Comparison of ENCODE assay signal across 8 mouse cellular contexts in the genomic region with DNA sequence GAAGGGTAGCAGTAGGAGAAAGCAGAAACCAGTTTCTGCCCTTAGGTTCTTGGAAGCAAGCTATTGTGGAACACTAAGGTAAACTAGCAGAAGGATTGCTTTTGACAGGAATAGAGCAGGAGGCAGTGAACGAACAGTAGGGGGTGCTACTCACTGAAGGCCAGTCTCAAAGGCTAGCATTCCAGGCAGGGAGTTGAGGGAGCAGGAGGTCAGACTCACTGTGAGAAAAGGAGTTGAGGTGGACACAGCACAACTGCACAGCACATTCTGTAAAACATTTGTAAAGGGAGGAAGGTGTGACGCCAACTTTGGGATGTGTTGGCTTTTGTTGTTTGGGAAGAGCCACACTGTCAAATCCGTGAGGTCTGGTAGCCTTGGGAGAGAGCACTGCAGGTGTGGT. TPM values are rescaled to one million over a fixed set of nuclear protein-coding genes. Genes with fewer than 3 reads are reported as not detected.
DNase-seq lines count a peak whose midpoint lies in the region; ATAC-seq and TF ChIP-seq lines count a peak whose summit lies in the region.

No protein-coding gene starts in this region.

- no peak for ATAC-seq in forebrain, embryonic 15.5 days (replicated peaks)
- no peak for ATAC-seq in hindbrain, postnatal 0 days
- no peak for ATAC-seq in liver, postnatal 0 days

- H3K27ac ChIP-seq in forebrain, embryonic 10.5 days = no peak overlapping the region
- no peak overlapping the region for H3K27ac ChIP-seq in forebrain, embryonic 15.5 days (replicated peaks)
- H3K27ac ChIP-seq in bone marrow, adult 2 months (ENCODE audit: control insufficient read depth, insufficient read depth, low read depth, low read length, poor library complexity) = no peak overlapping the region
- no peak overlapping the region for H3K27ac ChIP-seq in embryonic fibroblast, embryonic 13.5 days (ENCODE audit: insufficient read depth, low read length)
- no peak overlapping the region for H3K27ac ChIP-seq in hindbrain, postnatal 0 days
- peak overlapping the region; percentile 7; the same call in 1 of the 2 replicates for H3K27ac ChIP-seq in liver, postnatal 0 days (ENCODE audit: low read depth)

- peak; percentile 71 for TF ChIP-seq CTCF in bone marrow, adult 2 months (IDR thresholded peaks at IDR 0.05; ENCODE audit: control insufficient read depth, insufficient read depth, low read length)
- TF ChIP-seq CTCF in embryonic fibroblast, embryonic 13.5 days (IDR thresholded peaks at IDR 0.05; ENCODE audit: borderline replicate concordance, insufficient read depth, low read length) = peak; percentile 69; the same call in 1 of the 2 replicates
- peak; percentile 78 for TF ChIP-seq CTCF in hindbrain, postnatal 0 days (IDR thresholded peaks at IDR 0.05; ENCODE audit: low read depth)
- TF ChIP-seq CTCF in liver, postnatal 0 days (IDR thresholded peaks at IDR 0.05; ENCODE audit: low read depth) = peak; percentile 85

- no peak overlapping the region for H3K4me3 ChIP-seq in forebrain, embryonic 10.5 days
- H3K4me3 ChIP-seq in forebrain, embryonic 15.5 days = no peak overlapping the region
- H3K4me3 ChIP-seq in bone marrow, adult 2 months (replicated peaks; ENCODE audit: control insufficient read depth, low read depth, low read length) = no peak overlapping the region
- H3K4me3 ChIP-seq in embryonic fibroblast, embryonic 13.5 days (ENCODE audit: insufficient read depth, low read length) = no peak overlapping the region
- H3K4me3 ChIP-seq in hindbrain, postnatal 0 days (ENCODE audit: low read length) = no peak overlapping the region
- H3K4me3 ChIP-seq in liver, postnatal 0 days (ENCODE audit: low read depth, low read length) = no peak overlapping the region

- no peaks in the 10 kb centered on the region for H3K9me3 ChIP-seq in forebrain, embryonic 10.5 days
- no peaks in the 10 kb centered on the region for H3K9me3 ChIP-seq in forebrain, embryonic 15.5 days
- no peaks in the 10 kb centered on the region for H3K9me3 ChIP-seq in hindbrain, postnatal 0 days (ENCODE audit: low read length)
- H3K9me3 ChIP-seq in liver, postnatal 0 days (ENCODE audit: low read length) = no peaks in the 10 kb centered on the region

- peaks cover 6% of the 10 kb centered on the region; the same call in 1 of the 2 replicates for H3K36me3 ChIP-seq in forebrain, embryonic 10.5 days (replicated peaks)
- H3K36me3 ChIP-seq in forebrain, embryonic 15.5 days = no peaks in the 10 kb centered on the region
- no peaks in the 10 kb centered on the region for H3K36me3 ChIP-seq in hindbrain, postnatal 0 days (ENCODE audit: insufficient read depth, low read length)
- no peaks in the 10 kb centered on the region; the same call in 1 of the 2 replicates for H3K36me3 ChIP-seq in liver, postnatal 0 days (replicated peaks; ENCODE audit: insufficient read depth, low read length)

- no peak overlapping the region for H3K9ac ChIP-seq in forebrain, embryonic 15.5 days (replicated peaks)
- H3K9ac ChIP-seq in hindbrain, postnatal 0 days (replicated peaks; ENCODE audit: low read length) = no peak overlapping the region
- H3K9ac ChIP-seq in liver, postnatal 0 days (replicated peaks) = no peak overlapping the region; the same call in 1 of the 2 replicates

- WGBS in forebrain, embryonic 10.5 days = 45% methylated on average over 3 of the region's 3 CpGs
- WGBS in forebrain, embryonic 15.5 days = 45% methylated on average over 3 of the region's 3 CpGs
- WGBS in bone marrow, adult 2 months = 58% methylated on average over 3 of the region's 3 CpGs
- WGBS in hindbrain, postnatal 0 days = 42% methylated on average over 3 of the region's 3 CpGs
- WGBS in liver, postnatal 0 days (ENCODE audit: insufficient replicate concordance) = 40% methylated on average over 3 of the region's 3 CpGs

- TF ChIP-seq POLR2A in bone marrow, adult 2 months (IDR thresholded peaks at IDR 0.05; ENCODE audit: borderline replicate concordance, control insufficient read depth, low read depth, low read length) = no peak
- no peak for TF ChIP-seq POLR2A in embryonic fibroblast, embryonic 13.5 days (IDR thresholded peaks at IDR 0.05; ENCODE audit: low read depth, low read length)

- DNase-seq in forebrain, embryonic 10.5 days (ENCODE audit: extremely low spot score, low spot score) = peak; percentile 26
- DNase-seq in 3T3-L1 (ENCODE audit: low read depth, low spot score) = peak; percentile 79
- DNase-seq in hindbrain, postnatal 0 days (ENCODE audit: low spot score) = peak; percentile 51
- DNase-seq in liver, postnatal 0 days = peak; percentile 59
- DNase-seq in testis, postnatal 10 days (ENCODE audit: low spot score) = peak; percentile 55

- H3K4me1 ChIP-seq in forebrain, embryonic 10.5 days = peaks cover 20% of the 10 kb centered on the region
- peaks cover 14% of the 10 kb centered on the region for H3K4me1 ChIP-seq in forebrain, embryonic 15.5 days
- H3K4me1 ChIP-seq in bone marrow, adult 2 months (ENCODE audit: control insufficient read depth, insufficient read depth, low read length) = peaks cover 3% of the 10 kb centered on the region; the same call in 1 of the 2 replicates
- H3K4me1 ChIP-seq in embryonic fibroblast, embryonic 13.5 days (ENCODE audit: control insufficient read depth, insufficient read depth, low read length) = peaks cover 8% of the 10 kb centered on the region
- peaks cover 5% of the 10 kb centered on the region; the same call in 1 of the 2 replicates for H3K4me1 ChIP-seq in hindbrain, postnatal 0 days (ENCODE audit: insufficient read depth, low read length)
- H3K4me1 ChIP-seq in liver, postnatal 0 days (ENCODE audit: insufficient read depth) = peaks cover 38% of the 10 kb centered on the region

- TF ChIP-seq EP300 in liver, postnatal 0 days (IDR thresholded peaks at IDR 0.05; ENCODE audit: low read depth) = no peak

- no peaks in the 10 kb centered on the region for H3K27me3 ChIP-seq in forebrain, embryonic 10.5 days (ENCODE audit: poor library complexity, severe bottlenecking)
- no peaks in the 10 kb centered on the region for H3K27me3 ChIP-seq in forebrain, embryonic 15.5 days
- no peaks in the 10 kb centered on the region for H3K27me3 ChIP-seq in hindbrain, postnatal 0 days (ENCODE audit: insufficient read depth, low read length)
- H3K27me3 ChIP-seq in liver, postnatal 0 days (ENCODE audit: insufficient read depth, low read length) = no peaks in the 10 kb centered on the region

- no peak overlapping the region for H3K4me2 ChIP-seq in forebrain, embryonic 15.5 days (replicated peaks)
- peak overlapping the region; percentile 95; the same call in 1 of the 2 replicates for H3K4me2 ChIP-seq in hindbrain, postnatal 0 days (ENCODE audit: low read depth, low read length)
- H3K4me2 ChIP-seq in liver, postnatal 0 days (ENCODE audit: low read depth, low read length) = peak overlapping the region; percentile 23; the same call in 1 of the 2 replicates

RNA-seq across cellular contexts. Expression of a gene that starts 3.0 kb away (rescaled TPM):
- 31.8 and 35.4 TPM in 2 replicates for polyA plus RNA-seq in forebrain, embryonic 10.5 days (2016; fragmentation: Nextera tagmentation; extraction: Ambion mirVana)
- 73.0 and 84.7 TPM in 2 replicates for polyA plus RNA-seq in forebrain, embryonic 15.5 days (2015; fragmentation: Nextera tagmentation; extraction: Ambion mirVana)
- 19.1 and 36.8 TPM in 2 replicates for polyA plus RNA-seq in bone marrow, adult 2 months (2011; ENCODE audit: insufficient read depth, insufficient read length, low replicate concordance, missing spikeins)
- 48.8 and 51.2 TPM in 2 replicates for polyA plus RNA-seq in embryonic fibroblast, embryonic 13.5 days (2011; ENCODE audit: insufficient read length, low read depth, missing spikeins)
- 82.3 and 95.6 TPM in 2 replicates for total RNA-seq in hindbrain, postnatal 0 days (2014; rRNA removed)
- 67.1 and 68.5 TPM in 2 replicates for polyA plus RNA-seq in hindbrain, postnatal 0 days (2015; fragmentation: Nextera tagmentation; extraction: Ambion mirVana)
- 24.0 and 25.5 TPM in 2 replicates for polyA plus RNA-seq in liver, postnatal 0 days (2015; fragmentation: Nextera tagmentation; extraction: Ambion mirVana)

Comparison
In these comparisons a context has a peak if more than half of its experiments do, and no peak if none do; other contexts are left out.
1. DNase-seq: peak in every context shown above with its lines; median percentile 79 in 3T3-L1; 59 in liver, postnatal 0 days; 55 in testis, postnatal 10 days; 51 in hindbrain, postnatal 0 days; 26 in forebrain, embryonic 10.5 days.